Comparison of ENCODE assay signal across 20 mouse cellular contexts in the genomic region with DNA sequence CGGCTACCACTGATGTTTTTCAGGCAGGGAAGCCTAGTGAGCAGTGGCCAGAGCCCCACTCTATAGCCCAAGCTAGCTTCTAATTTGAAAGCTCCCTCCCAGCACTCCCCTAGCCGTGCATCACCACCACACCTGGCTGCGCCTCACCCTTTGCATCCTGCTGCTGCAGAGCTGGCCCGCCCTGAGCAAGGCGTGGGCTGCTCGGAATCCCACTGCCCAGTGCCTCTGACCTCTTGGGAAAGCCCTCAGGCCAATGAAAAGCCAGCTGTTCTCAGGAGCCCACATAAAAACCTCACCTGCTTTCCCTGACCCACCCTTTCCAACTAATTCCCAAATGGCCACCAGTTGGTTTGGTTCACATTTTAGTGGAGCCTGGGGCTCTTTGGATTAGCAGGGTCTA. TPM values are rescaled to one million over a fixed set of nuclear protein-coding genes. Genes with fewer than 3 reads are reported as not detected.
"Had no signal": no experiment of that assay in that cellular context is flagged by ENCODE, and none has a peak within 500 bp of the region (broad histone marks: within the 10 kb centered on the region; RNA-seq: fewer than 3 reads in every experiment).

No protein-coding gene starts in this region.

- H3K4me2 ChIP-seq: embryonic facial prominence, embryonic 12.5 days; embryonic facial prominence, embryonic 13.5 days; embryonic facial prominence, embryonic 15.5 days; forebrain, embryonic 12.5 days; forebrain, embryonic 13.5 days; forebrain, embryonic 15.5 days had no signal

- H3K36me3 ChIP-seq: embryonic facial prominence, embryonic 10.5 days; embryonic facial prominence, embryonic 12.5 days; embryonic facial prominence, embryonic 13.5 days; embryonic facial prominence, embryonic 15.5 days; forebrain, embryonic 10.5 days; forebrain, embryonic 12.5 days; forebrain, embryonic 15.5 days had no signal

- H3K4me3 ChIP-seq: embryonic facial prominence, embryonic 10.5 days; embryonic facial prominence, embryonic 12.5 days; embryonic facial prominence, embryonic 13.5 days; embryonic facial prominence, embryonic 15.5 days; erythroblast, embryonic 14.5 days; forebrain, embryonic 10.5 days; forebrain, embryonic 12.5 days; forebrain, embryonic 13.5 days; forebrain, embryonic 15.5 days; gastrocnemius, adult 2 months; heart, adult 2 months had no signal

- H3K27me3 ChIP-seq: embryonic facial prominence, embryonic 13.5 days; embryonic facial prominence, embryonic 15.5 days; forebrain, embryonic 12.5 days; forebrain, embryonic 13.5 days; forebrain, embryonic 15.5 days had no signal

- DNase-seq: cerebellum, adult 8-10 months; cerebellum, adult 9-10 months; cerebellum, adult 9-11 months; cerebellum, postnatal 14 days; cerebellum, postnatal 36 days; embryo, embryonic 11 days; forebrain, postnatal 0 days had no signal

RNA-seq across cellular contexts. Expression of gene Slc7a10, which starts 22.1 kb away (rescaled TPM):
- total RNA-seq: common myeloid progenitor, adult 5-6 weeks; granulocyte monocyte progenitor cell, adult 5-6 weeks had no signal
- polyA plus RNA-seq: erythroblast, embryonic 14.5 days had no signal

RNA-seq across cellular contexts. Expression of gene Lrp3, which starts 51.2 kb away (rescaled TPM):
- total RNA-seq: granulocyte monocyte progenitor cell, adult 5-6 weeks had no signal
